Mouse (Mus musculus) megakaryocyte, embryonic 14.5 days (primary cell): Measurements from ENCODE around the gene Cntrl.

Experiments
- FLI1 ChIP-seq: IDR thresholded peaks from 2 replicates; pipeline ENCODE4 v1.6.1; 2012; ENCODE audit warnings: low read length, inconsistent platforms, mixed read lengths
- GATA1 ChIP-seq: IDR thresholded peaks from 3 replicates; pipeline ENCODE4 v1.6.1; 2012; ENCODE audit warnings: mixed read lengths, low read length, inconsistent platforms, borderline replicate concordance

DNA sequence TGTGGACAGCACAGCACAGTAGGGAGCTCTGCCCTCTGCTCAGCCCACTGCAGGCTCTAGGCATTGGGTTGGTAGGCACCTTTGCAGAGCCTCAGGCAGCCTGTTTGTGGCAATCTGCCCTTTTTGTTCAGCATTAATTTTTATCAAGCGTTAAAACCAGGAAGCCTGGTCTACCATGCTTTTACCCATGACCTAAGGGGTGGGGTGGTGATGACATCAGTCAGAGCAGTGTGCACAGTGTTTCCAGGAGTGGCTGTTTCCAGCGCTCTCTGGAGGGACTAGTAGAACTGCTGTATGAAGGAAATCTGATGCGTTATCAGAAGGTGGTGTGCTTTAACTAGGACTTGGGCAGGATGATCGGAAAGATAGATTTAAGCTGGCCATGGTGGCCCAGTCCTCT is 63.0 kb downstream of the Cntrl start:
- TF ChIP-seq GATA1 = no peak
- TF ChIP-seq FLI1 = no peak
